Mouse (Mus musculus): Measurements from ENCODE around the gene Setx. TPM values are rescaled to one million over a fixed set of nuclear protein-coding genes. Genes with fewer than 3 reads are reported as not detected.
A peak's percentile ranks its signal among the peaks of the same experiment; 100 is the strongest.
"Not testable (repeated sequence)": the region's sequence is repeated elsewhere in the genome, so short reads cannot be mapped to it uniquely, and the experiment has no call there.

The Setx gene
- 10 to 100 TPM; 19.2 to 24.1 TPM for total RNA-seq (2021)
- long read RNA-seq, experiment 1, partial matches to known transcripts: 3 of 5 reads
- long read RNA-seq, experiment 1, other reads (novel, unspliced or antisense): 2 of 5 reads
- long read RNA-seq, experiment 2, partial matches to known transcripts: 0 of 1 reads
- long read RNA-seq, experiment 2, other reads (novel, unspliced or antisense): 1 of 1 reads

DNA sequence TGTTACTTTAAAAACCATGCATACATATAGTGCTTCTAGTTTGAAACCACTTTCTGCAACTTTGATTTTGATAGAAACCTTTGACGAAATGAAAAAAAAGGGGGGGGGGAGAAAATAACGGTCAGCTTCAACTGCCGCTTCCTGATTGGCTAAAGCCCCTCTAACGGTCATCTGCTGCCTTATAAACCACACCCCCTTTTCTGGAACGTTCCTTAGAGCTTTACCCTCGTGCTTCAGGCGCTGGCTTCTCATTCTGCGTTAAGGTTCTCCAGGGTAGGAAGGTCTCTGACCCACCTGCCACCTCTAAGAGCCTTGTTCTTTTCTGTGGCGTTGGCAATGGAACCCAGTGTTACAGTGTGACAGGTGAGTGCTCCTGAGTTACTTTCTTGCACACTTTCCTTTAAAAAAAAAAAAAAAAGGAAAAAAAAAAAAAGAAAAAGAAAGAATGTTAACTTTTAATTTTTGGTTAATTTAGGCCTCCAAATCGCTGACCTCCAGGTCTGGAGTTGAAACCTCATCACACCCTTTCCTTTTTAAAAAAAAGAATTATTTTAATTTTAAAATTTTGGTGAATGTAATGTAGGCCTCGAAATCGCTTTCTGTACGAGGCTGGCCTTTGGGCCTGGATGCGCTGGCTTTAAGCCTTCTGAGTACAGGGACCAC, at the start of gene Setx:
Gene Setx (plus strand): TSS at position 275 of the 663 bp plus-strand sequence.
- intact Hi-C loops (cut with DNase I; ENCODE audit: low total_unique reads): no loop called here
- DNase-seq: no peak

DNA sequence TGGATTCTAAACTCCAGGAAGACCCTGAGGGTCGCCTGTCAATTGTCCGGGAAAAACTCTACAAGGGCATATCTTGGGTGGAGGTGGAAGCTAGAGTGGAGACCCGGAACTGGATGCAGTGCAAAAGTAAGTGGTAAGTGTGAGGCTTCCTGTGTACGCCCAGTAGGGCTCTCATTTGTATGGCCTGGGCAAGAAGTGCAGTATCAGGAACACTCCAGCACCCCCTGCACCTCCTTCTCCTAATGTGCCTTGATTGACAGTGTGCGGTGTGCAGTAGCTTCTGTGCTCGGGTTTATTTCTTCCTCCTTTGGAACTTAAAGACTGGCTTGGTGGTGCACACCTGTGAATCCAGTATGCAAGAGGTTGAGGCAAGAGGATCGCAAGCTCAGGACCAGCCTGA, 49.3 kb upstream of the Setx start:
- intact Hi-C loops (cut with DNase I; ENCODE audit: low total_unique reads): no loop called here
- no peak for DNase-seq

DNA sequence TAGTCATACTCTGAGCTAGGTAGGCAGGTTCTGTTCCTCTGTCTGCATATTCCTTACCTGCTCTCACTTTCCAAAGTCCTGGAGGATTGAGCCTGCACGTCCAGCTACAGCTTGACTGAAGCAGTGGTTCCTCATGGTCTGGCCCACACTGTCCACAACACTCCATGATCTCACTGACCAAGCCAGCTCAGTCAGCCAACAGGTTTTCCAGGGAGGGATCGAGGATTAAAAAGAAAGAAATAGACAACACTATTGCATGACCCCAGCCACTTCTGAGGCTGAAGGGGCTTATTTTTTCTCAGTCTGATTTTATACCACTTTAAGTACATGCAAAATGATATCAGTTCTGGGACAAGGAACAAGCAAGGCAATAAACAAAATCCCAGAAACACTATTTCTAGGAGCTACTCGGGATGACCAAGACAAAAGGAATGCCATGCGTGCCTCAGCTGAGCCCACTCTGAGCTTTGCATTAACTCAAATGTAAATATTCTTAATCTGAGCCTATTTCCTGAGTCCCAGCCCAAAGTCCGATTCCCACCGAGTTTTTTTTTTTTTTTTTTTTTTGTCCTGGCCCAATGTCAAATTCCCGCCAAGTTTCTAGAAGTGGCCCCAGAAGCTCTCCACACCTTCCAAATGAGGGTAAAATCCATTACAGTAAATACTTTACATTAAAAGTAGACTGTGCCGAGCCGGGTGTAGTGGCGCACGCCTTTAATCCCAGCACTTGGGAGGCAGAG, 48.5 kb upstream of the Setx start:
- DNase-seq: no peak
- intact Hi-C loops (cut with DNase I; ENCODE audit: low total_unique reads): no loop called here

DNA sequence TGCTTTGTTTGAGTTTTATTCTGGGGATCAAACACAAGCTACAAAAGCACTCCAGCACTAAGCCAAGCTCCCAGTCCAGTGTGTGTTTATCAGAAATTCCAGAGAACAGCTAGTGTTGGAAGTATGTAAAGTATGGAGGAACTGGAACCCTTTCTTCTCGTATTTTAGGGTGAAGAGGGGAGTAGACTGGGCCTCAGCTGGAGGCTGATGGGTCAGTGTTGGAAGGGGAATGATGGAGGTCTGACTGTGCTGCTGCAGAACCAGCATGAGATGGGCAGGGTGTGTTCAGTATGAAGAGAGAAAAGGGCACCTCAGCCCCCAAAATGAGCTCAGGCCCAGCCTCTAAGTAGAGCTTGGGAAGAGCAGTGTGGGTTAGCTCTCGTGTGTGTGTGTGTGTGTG, 47.8 kb upstream of the Setx start:
- intact Hi-C loops (cut with DNase I; ENCODE audit: low total_unique reads): no loop called here

DNA sequence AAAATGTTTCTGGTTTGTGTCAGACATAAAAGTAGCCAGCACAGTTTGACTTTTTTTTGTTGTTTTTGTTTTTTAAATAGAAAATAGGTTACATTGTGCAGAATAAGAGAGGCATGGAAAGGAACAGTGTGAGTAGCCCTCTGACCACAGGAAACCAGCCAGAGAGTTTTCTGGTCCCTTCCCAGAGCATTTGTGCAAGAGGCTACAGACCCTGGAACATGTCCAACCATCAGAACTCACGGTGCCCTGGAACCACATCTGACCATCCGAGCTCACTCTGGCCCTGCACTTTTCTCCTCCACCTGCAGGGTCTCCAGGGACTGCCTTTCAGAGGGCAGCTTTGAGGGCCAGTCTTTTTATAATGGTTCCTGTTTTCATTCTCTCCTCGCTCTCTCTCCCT, 42.0 kb upstream of the Setx start:
- intact Hi-C loops (cut with DNase I; ENCODE audit: low total_unique reads): no loop called here
- no peak for DNase-seq

More for the DNA sequence above, 47.8 kb upstream of the Setx start:
- no peak for DNase-seq

DNA sequence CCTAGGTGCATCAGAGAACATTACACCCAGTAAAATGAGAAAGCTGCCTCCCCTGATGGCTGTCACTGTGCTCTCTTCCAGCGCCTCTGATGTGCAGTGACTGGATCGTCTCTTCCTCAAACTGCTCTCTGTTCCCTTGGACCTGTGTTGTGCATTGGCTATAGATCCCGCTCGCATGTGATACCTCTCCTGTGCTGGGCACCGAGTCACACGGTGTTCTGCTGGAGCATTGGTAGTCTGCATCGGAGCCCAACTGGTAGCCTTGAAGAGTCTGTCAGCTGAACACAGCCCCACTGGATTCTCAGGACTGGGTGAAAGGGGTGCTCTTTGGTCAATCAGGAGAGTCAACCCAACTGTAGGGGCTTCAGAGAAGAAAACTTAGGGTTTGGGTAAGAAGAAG, 38.0 kb upstream of the Setx start:
- no peak for DNase-seq

DNA sequence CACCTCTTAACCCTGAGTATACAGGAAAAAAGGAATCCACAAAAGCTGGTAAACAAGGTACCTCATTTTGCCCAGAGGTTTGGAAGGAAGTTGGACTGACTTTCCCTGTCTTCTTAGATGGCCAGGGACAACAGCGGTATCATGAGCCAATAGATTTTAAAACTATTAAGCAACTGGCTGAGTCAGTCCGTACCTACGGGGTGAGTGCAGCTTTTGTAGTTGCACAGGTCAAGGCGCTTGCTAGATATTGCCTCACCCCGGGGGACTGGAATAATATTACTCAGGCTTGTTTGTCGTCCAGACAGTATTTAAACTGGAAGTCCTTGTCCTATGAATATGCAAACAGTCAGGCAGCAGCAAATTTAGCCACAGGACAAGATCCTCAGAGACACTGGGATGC, 34.7 kb upstream of the Setx start:
- intact Hi-C loops (cut with DNase I; ENCODE audit: low total_unique reads); DNase-seq: not testable (repeated sequence)

More for the DNA sequence above, 38.0 kb upstream of the Setx start:
- intact Hi-C loops (cut with DNase I; ENCODE audit: low total_unique reads): no loop called here

DNA sequence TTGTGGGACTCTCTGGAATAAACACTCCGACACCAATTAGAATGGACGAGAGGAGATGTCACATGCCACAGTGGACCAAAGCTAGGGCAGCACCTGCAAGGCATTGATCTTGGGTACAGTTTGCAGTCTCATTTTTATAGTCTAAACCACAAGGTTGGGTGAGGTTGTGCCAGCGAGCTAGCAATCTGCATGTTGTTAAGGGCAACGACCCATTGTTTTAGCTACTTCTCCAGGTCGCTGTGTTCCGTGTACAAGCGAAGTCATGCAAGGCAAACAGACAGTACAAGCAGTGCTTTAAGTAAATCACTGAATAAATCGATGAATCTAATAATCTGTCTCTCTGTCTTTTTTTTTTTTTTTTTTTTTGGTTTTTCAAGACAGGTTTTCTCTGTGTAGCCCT, 28.3 kb upstream of the Setx start:
- intact Hi-C loops (cut with DNase I; ENCODE audit: low total_unique reads): no loop called here
- no peak for DNase-seq

DNA sequence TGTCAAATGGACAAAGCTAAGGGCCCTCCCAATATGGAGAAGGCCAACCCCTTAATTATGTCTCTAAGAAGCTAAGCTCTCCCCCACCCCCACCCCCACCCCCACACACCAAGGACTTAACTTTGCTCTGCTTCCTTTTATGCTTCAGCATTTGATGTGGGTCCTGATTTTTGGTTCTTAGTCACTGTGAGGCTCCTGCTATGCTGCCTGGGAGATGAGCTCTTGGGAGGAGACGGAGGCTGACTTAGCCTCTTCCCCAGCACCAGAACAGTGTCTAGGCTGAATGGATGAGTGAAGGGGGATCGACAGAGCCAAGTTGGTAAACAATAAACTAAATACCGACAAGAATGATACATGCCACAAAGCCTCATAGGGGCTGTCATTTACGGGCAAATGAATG, 27.2 kb upstream of the Setx start:
- intact Hi-C loops (cut with DNase I; ENCODE audit: low total_unique reads): no loop called here

DNA sequence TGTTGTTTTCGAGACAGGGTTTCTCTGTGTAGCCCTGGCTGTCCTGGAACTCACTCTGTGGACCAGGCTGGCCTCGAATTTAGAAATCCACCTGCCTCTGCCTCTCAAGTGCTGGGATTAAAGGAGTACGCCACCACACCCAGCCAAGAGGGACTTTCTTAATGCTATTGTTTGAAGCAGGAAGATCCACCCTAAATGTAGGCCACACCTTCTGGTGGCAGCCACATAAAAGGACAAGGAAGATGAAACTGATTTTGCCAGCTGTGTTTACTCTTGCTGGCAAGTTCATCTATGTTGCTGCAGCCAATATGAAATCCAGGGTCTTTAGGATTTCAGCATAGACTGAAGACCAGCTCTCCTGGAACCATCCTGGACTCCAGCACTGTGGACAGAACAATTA, 26.5 kb upstream of the Setx start:
- no peak for DNase-seq
- intact Hi-C loops (cut with DNase I; ENCODE audit: low total_unique reads): no loop called here

More for the DNA sequence above, 27.2 kb upstream of the Setx start:
- DNase-seq: no peak

DNA sequence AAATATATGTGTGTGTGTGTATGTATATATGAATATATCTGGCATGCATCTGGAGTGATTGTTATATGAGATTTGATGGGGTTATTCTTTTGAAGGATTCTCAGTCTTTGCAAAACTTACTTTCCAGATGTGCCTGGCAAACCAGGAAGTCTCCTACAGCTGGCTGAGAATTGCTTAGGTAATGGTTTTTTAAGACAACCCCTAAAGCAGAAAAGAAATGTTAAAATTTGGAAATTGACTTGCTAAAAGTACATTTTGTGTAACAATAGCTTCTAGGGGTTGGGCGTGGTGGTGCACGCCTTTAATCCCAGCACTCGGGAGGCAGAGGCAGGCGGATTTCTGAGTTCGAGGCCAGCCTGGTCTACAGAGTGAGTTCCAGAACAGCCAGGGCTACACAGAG, 26.0 kb upstream of the Setx start:
- intact Hi-C loops (cut with DNase I; ENCODE audit: low total_unique reads); DNase-seq: not testable (repeated sequence)

DNA sequence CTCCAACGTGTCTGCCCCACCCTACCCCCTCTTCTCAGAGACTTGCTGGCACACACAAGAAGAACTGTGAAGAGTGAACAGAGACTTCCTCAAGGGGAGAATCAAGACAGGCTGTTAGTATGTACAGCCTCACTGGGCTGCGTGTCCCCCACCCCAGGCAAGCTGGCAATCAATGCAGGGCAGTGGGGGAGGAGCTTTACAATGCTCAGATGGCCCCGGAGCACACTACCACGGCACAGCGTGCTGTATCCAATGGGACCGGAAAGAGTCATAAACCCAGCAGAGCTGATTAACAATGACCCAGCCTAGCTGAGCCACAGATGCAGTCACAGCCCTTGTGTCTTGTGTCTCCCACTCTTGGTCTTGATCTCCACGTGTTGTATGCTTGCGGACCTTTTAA, 25.2 kb upstream of the Setx start:
- intact Hi-C loops (cut with DNase I; ENCODE audit: low total_unique reads): no loop called here
- DNase-seq: no peak

DNA sequence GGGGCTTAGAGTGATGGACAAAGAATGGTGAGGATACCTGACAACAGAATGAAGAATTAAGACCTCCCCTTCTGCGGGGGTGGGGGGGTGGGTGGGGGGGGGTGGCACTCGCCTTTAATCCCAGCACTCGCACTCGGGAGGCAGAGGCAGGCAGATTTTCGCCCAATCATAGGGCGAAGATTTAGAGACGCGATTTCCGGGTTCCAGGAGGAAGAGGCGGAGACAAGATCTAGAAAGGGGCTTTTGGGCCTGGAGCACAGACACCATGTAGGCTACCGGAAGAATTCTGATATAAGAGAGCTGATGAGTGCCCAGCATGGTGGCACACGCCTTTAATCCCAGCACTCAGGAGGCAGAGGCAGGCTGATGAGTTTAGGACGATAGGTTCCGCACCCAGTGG, 24.3 kb upstream of the Setx start:
- intact Hi-C loops (cut with DNase I; ENCODE audit: low total_unique reads): no loop called here
- DNase-seq: no peak

DNA sequence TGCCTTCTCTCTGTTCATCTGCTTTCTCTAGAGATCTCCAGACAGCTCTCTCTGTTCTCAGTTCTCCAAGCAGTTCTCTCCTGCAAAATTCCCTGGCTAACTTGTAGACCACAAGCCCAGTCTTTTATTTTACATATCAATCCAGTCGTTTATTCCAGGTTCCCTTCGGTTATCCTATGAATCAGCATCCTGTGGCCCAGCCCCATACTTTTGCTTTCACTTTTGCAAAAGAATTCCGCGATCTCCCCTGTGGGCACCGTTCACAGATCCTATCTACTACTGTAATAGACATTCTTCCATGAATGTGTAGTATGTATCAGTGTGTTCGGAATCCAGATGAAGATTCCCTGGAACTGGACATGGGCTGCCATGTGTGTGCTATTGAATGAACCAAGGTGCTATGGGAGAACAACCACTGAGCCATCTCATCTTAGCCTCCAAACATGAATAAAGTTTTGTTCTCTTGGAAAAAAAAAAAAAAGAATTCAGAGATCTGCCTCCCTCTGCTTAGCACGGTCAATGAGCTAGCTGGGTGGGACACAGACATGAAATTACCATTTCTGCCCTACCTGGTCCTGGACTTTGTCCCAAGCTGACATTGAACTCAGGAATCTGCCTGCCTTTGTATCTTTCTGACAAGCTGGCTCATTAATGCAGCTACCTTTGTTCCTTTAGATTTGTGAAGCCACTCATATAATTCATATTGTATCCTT, 23.0 kb upstream of the Setx start:
- intact Hi-C loops (cut with DNase I; ENCODE audit: low total_unique reads): no loop called here
- DNase-seq: no peak

DNA sequence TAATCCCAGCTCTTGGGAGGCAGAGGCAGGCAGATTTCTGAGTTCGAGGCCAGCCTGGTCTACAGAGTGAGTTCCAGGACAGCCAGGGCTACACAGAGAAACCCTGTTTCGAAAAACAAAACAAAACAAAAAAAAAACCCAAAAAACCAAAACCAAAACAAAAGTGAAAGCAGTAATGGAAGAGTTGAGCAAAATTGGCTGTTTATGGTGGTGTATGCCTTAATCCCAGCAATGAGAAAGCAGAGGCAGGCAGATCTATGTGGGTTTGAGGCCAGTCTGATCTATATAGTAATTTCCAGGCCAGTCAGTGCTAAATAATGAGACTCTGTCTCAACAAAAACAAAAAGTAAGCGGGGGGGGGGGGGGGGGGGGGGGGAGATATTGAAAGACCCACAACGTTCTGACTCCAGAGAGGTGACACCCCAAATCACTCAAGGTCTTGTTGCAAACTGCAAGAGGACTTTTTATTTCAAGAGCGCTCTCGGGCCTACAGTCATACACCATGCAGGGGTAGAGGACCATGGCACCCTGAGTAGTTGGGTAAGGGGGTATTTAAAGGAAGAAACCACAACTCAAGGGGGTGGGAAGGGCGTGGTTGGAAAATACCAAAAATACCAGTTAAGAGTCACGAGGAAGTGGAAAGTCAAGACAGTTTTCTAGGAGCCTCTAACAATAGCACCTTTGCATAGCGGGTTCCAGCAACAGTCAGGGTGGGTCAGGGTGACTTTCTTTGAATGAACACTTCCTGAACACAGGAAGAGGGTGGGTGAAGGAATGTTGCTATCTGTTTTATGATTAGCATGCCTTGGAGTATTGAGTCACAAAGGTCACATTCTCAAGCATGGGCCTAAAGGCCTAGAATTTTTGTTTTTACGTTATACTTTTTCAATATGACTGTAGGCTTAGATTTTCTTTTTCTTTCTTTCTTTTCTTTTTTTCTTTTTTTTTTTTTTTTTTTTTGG, 21.3 kb upstream of the Setx start:
- DNase-seq; intact Hi-C loops (cut with DNase I; ENCODE audit: low total_unique reads): not testable (repeated sequence)

DNA sequence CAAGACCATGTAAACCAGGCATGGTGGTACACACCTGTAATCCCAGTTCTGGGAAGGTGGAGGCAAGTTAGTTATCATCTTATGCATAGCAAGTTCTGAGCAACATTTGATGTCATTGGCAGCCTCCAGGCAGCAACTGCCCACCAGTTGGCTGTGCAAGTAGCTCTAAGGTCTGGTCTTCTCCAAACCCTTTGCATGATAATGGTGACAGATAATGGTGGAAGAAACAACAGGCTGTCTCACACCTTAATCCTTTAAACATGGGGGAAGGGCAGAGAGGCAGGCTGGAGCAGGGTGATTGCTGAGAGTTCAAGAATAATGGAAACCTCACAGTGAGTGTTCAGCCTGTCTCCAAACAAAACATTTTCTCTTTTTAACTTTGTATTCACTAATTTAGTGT, 3.0 kb upstream of the Setx start:
- intact Hi-C loops (cut with DNase I; ENCODE audit: low total_unique reads): no loop called here
- no peak for DNase-seq

DNA sequence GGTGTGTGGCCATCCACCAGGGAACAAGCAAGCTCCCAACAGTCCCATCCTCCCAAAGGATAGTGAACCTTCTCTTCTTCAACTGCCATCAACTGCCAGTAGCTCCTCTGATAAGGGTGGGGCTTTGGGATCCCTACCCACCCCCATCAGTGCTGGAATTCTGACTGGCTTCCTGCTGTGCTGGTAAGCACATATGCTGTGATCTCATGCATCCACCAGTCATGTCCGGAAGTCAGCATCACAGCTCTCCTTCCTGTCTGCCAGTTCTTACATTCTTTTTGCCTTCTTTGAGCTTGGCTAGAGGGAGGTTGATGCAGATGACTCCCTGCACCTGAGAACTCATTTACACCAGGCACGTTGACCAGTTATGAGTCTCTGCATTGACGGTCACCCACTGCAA, 1.5 kb upstream of the Setx start:
- intact Hi-C loops (cut with DNase I; ENCODE audit: low total_unique reads): no loop called here
- DNase-seq: no peak

DNA sequence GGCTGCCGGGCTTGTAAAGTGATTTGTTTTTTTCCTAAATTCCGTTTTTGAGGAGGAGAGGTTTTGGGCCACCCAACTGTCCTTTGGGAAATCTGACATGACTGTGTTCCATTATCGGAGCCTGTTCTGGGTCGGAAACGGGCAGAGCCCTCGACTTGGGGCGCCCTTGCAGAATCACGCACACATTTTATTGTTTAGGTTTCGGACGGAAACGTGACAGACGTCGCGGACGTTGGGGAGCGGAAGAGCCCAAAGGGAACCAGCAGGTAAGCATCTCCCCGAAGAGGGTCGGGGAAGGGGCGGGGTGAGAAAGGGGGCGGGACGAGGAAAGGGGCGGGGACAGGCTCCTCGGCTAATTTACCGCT, 572 bp downstream of the Setx start:
- no peak for DNase-seq
- intact Hi-C loops (cut with DNase I; ENCODE audit: low total_unique reads): no loop called here

DNA sequence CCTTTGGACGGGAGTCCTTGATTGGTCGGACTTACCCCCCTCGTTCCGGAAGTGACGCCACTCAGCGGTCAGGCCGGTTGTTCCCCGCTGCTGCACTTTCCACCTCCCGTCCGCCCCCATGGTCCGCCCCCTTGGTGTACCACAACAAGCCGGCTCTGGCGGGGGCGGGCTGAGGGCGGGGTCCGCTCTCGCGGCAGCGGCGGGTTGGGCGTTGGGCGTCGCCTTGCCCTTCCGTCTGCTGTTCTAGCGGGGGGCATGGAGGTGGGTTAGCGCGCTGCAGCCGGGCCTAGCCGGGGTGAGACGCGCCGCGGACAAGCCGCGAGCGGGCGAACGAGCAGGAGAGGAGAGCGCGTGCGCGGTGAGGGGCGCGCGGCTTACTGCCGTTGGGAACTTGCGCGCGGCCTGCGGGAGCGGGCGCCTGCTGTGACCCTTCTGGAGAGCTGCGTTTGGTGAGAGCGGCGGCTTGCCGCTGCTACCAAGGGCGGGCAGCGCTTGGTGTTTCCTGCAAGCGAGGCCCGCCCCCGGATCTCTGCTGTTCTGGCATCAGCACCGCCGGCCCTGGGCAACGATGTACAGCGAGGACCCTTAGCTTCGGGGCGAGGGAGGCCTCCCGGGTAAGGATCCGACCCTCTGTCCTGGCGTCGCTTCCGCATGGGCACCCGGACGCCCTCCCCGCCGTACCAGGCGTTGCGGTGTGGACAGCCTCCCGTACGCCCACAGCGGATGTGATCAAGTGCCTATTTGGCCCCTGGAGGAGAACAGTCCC, 1.1 kb downstream of the Setx start:
- intact Hi-C loops (cut with DNase I; ENCODE audit: low total_unique reads): no loop called here
- peak; percentile 100 for DNase-seq
